Mouse (Mus musculus) right cerebral cortex, postnatal 36 days (tissue): ENCODE measurements around the gene 3110082I17Rik.
A peak's percentile ranks its signal among the peaks of the same experiment; 100 is the strongest.

Experiments
- DNase-seq, 2 experiments: peaks; one replicate each; pipeline ENCODE4 v3.0.0; 2022; ENCODE audit warnings: low spot score in 2 of 2, mixed read lengths in 1 of 2

The 3110082I17Rik gene

DNA sequence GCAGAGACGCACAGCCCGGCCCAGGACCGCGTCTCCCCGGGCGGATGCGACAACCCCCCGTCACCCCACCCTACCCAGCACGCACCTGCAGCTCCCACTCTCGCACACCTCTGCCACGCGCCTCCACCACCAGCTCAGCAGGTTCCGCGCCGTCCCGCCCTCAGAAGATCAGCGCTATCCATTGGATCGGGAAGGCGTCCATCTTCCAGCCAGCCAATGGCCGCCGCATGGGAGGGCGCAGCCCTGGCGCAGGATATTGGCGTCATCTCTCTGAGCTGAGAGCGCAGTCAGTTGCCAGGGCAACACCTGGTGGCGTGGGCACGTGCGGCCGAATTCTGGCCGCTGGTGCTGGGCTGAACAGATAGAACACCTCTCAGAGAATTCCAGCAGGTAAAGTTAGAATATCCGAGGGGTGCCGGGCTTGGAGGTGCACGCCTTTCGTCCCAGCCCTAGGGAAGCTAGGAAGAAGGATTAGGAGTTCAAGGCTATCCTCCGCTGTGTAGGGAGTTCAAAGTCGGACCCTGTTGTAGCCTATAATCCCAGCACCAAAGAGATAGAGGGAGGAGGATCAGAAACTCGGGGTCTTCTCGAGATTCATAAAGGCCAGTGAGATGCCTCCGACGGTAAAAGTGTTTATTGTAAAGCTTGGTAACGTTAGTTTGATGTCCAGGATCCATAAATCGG lies at the start of gene 3110082I17Rik:
Gene 3110082I17Rik, minus strand, starts transcription at position 144 of the 684 bp plus-strand sequence.
- peak; percentile 97 to 98 for DNase-seq

DNA sequence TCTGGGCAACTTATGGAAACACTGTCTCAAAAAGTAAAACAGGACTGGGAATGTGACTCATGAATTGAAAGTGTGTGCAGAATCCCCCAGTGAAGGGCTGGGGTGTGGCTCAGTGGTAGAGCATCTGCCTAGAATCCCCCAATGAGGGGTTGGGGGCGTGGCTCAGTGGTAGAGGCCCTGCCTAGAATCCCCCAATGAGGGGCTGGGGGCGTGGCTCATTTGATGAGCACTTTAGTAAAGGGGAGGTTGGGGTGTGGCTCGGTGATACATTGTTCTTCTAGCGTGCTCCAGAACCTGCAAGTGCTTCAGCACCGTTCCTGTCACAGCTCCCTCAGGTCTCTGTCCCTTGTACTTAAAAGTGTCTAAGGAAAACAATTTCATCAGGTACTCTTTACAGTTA lies 45.9 kb upstream of the 3110082I17Rik start:
- no peak for DNase-seq

DNA sequence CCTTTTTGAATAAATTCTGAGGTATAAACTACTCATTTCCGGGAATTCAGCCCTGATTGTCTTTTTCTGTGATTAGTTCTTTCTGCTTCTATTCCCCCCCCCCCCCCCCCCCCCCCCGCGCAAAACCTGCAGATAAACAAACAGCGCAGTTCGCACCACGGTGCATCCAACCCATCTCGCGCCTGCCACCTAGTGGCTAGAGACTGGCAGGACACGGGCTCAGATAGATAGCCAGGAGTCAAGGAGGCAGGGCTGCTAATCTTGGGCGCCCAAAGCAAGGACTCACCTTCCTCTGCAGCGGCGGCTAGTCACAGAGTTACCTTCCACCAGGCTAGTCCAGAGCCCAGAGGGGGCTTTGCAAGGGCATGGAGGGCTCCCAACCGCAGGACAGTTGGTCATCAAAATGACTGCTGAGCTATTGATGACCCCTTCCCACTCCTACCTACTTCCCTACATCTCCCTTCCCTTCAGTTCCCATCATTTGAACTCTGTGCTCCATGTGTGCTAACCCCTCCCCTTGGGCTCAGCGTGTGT lies 44.8 kb upstream of the 3110082I17Rik start:
- DNase-seq, result peak; percentile 49 to 59

DNA sequence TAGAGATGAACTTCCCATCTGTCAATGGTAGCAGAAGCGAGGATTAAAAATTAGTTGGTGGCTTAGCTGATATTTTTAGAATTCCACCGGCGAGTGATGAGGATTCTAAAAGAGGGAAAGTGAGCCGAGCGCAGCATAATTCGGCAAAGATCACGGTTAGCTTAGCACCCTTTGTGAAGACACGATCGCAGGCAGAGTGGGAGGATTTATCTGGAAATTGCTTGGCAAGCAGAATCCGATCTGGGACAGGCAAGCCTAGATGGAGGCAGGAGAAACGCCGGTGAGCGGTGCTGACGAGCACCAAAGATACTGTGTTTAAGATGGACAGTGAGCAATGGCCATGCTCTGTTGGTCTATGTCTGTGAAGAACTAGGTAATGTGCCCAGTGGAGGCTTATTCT lies 42.0 kb upstream of the 3110082I17Rik start:
- DNase-seq, result peak in 1 of 2 experiments; percentile 44

DNA sequence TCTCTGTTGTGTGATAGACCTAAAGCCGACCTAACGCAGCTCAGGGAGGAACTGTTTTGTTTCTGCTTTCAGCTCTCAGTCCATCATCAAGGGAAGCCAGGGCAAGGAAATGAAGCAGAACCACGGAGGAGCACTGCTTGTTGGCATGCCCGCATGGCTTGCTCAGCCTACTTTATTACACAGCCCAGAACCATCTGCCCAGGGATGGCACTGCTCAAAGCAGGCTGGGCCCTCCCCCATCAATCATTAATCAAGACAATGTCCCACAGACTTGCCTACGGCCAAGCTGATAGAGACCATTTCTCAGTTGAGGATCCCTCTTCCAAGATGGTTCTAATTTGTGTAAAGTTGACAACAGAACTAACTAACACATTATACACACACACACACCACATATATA lies 38.5 kb upstream of the 3110082I17Rik start:
- no peak for DNase-seq

DNA sequence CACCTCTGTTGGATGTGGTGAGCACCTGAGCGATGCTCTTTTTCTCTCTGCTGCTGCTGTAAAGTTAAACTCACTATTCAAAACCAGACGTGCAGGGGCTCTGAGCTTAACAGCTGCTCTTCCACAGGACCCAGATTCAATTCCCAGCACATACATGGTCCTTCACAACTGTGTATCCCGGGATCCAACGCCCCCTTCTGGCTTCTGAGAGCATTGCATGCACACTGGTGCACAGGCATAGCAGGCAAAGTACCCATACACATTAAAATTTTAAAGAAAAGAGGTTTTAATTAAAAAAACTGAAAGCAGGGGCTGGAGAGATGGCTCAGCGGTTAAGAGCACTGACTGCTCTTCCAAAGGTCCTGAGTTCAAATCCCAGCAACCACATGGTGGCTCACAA lies 36.6 kb upstream of the 3110082I17Rik start:
- no peak for DNase-seq

DNA sequence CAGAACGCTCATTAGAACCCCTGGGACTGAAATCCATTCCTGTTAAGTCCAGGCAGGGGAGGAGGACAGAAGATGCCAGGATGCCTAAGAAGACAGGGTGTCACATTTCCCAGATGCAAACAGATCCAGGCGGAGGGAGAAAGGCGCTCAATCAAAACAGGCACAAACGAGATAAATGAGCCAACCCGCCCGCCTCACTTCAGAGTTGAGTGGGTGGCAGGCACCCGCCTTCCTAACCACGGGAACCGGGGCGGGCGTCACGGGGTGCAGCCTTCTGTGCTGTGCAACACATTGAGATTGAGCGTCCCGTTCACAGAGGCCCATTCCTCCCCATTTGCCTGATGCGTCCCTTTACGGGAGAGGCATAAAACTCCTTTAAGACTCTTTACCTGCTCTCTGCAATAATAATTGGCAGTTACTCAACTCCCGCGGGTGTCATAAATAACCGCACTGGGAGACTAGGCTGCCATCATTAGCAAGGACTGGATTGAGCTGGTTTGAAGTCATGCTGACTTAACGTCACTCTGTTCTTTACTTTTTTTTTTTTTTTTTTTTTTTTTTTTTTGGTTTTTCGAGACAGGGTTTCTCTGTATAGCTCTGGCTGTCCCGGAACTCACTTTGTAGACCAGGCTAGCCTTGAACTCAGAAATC lies 34.8 kb upstream of the 3110082I17Rik start:
- peak; percentile 17 to 29 for DNase-seq

DNA sequence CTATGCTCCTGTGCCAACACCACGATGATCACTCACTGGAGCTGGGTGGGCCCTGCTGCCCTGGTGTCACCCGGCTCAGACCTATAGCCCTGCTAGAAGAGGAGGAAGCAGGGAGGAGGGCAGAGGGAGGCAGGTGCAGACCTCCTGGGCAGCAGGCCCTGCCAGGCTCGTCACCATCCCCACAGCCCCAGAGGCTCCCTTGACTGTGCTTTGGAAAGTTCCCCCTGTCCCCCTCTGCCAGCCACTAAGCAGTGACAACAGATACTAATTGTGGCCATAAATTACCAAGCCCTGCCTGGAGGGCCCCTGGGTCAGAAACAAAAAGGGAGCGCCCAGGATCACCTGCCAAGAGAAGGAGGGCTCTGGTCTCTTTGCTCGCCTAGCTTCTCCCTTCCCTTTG lies 33.4 kb upstream of the 3110082I17Rik start:
- no peak for DNase-seq

DNA sequence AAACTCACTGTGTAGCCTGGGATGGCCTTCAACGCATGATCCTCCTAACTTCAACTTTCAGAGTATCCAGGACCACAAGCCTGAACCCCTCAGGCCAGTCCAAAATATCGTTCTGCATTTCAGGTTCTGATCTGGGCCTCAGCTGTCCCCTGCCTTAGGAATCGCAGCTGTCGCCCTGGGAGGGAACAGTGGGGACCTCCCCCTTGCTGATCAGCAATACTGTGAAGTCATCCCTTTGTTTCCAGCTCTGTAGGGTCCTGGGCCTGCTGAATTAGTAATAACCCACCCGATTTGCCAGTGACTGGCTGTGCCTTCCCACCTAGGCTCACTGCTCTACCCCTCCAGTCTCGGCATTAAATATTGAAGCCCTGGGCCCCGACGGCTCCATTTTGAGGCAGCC lies 31.0 kb upstream of the 3110082I17Rik start:
- no peak for DNase-seq

DNA sequence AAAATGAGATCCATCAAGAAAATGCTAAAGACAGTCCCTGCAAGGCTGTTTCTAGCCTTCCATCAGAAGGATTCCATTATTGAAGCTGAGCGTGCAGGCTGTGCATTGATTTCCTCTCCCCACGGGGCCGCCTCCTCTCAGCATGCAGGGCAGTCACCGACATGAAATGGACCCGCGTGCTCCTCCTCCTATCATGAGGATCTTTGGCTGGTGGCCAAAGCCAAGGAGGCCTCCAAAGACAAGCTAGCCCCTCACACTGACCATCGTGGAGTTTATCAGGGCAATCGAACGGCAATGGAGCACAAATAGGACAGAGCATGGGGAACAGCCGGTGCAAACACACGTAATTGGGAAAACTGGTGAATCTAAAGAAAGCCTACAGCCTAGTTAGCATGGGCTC lies 29.8 kb upstream of the 3110082I17Rik start:
- no peak for DNase-seq

DNA sequence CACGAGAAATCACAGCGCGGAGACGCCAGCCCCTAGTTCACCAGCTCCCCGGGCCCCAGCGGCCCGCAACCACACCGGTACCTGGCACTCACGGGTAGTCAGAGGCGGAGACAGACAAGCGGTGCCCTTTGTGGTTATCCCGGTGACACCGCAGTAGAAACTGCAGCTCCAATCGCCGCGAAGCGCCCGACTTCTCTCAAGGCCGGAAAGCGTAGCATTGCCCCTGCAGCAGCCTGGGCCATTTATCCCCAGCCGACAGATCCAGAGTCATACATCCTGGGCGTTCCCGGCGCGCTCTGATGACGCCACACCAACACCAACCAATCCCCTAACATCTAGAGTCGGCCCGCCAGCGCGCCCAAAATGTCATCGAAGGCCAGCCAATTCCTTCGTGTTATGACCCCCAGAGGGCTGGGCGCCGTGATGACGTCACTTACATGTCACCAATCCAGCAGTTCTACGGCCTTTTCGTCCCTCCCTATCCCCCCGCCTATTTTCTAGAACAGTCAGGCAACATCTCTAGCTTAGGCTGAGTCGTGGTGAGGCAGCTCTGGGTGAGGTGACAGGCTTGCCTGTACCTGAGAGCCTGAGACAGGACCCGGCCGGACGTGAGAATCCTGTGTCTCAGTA lies 24.0 kb upstream of the 3110082I17Rik start, which contains the start of gene Zfand2a:
Gene Zfand2a, minus strand, starts transcription at position 365 of the 630 bp plus-strand sequence.
- peak; percentile 100 for DNase-seq

DNA sequence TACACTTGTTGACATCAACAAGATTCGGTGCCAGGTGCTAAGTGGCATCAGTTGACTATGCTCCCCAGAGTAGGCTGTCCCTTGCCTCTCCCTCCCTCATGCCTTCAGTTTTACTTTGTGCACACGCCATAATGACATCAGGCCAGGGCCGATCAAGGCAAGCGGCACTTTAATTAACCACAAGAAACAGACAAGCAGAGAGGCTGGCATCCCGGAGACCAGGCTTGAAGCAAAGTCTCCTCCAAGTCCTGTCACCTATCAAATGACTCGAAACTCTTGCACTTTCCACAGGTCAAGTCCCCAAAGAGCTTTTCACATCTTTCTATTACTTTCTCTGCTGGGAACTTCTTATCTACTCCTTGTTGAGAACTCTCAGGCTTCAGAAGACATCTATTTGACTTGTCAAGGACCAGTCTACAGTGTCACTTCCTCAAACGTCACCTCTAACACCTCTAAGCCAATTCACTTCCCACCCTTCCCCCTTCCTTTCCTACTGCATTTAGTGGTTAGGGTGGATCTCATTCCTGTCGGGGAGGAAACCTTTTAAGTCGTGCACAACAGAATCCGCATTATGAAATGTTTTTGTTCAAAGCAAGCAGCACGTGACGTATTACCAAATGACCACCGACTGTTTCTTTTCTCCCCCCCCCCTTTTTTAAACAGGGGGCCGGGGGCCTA lies 23.0 kb upstream of the 3110082I17Rik start:
- DNase-seq, result no peak

DNA sequence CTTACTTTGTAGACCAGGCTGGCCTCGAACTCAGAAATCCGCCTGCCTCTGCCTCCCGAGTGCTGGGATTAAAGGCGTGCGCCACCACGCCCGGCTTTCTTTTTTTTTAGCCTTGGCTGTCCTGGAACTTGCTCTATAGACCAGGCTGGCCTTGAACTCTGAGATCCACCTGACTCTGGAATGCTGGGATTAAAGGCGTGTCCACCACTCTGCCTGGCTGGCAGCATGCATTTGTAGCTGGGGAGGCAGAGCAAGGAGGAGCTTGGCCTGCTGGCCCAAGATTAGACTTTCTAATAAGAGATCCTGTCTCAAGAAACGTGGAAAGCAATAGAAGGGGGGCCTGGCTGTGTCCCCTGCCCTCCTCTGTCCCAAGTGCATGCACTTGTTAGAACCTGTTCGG lies 20.1 kb upstream of the 3110082I17Rik start:
- no peak for DNase-seq

DNA sequence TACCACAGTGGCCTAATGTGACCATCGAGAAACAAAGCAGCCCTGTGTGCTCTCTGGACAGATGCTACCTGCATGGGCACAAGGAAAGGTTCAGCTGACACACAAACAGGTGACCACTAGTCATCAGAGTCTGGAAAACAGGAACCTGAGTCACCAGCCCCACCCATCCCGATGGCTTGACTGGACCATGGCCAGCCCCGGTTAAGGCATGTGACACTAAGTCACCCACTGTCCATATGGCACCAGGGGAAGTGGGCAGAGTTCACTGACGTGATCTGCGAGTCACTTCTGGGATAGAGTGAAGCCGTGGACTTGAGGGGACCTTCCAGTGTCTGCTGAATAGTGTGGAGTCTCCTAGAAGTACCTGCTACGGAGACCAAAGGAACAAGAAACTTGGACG lies 18.8 kb upstream of the 3110082I17Rik start:
- DNase-seq, result no peak

DNA sequence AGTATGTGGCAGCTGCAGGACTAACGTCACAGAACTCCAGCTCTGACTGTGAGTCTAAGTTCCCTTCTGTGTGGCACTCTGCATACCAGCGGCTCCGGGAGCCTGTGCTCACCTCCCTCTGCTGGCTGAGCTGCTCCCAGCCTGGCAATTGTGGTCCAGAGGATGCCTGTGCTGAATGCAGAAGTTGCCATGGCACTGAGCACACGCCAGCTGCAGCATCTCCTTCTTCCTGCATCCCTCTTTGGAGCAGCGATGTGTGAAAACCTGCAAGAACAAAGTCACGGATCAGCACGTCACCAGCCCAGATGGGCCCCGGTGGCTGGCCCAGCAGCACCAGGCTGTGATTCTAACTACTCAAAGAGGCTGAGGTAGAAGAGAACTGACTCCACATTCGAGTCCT lies 14.4 kb upstream of the 3110082I17Rik start:
- peak; percentile 45 to 51 for DNase-seq

DNA sequence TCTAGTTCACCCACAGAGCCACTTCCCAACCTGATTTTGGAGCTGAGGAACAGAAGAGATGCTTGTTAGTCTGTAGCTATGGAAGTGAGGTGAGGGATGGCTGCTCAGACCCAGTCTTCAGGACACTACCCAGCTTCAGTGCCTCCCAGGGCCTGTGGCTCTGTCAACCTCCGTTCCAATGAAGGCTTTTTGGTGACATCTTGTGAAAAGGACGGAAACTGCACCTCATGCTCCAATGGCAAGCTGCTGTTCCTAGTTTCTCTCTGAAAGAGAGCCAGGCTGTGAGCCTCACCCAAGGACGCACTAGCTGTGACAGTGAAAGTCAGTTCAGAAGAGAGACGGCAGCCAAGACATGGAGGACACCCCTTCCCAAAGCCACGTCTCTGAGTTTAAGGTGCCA lies 7.7 kb upstream of the 3110082I17Rik start:
- DNase-seq, result no peak

DNA sequence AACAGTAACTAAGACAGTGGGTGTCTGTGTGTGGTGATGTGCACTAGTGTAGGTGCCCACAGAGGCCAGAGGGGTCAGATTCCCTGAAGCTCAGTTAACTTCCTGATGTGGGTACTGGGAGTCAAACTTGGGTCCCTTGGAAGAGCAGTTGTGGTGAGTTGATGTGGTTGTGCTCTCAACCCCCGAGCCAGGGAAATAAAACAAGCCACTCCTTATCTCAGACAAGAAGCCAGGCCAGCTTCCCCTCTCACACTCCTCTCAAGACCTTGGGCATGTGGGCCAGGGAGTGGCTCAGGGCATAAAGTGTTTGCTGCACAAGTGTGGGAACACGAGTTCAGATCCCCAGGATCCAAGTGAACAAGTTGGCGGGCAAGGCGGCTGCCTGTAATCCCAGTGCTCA lies 6.5 kb upstream of the 3110082I17Rik start:
- DNase-seq, result no peak

DNA sequence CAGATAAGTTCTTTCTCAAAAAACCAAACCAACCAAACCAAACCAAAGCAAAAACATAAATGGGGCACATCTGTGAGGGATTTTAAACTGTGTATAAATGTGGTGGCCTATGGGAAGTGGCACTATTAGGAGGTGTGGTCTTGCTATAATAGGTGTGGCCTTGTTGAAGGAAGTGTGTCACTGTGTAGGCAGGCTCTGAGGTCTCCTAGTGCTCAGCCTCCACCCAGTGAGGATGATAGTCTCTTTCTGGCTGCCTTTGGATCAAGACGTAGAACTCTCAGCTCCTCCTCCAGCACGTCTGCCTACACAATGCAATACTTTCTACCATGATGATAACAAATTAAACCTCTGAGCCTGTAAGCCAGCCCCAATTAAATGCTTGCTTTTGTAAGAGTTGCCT lies 6.0 kb upstream of the 3110082I17Rik start:
- DNase-seq, result no peak

DNA sequence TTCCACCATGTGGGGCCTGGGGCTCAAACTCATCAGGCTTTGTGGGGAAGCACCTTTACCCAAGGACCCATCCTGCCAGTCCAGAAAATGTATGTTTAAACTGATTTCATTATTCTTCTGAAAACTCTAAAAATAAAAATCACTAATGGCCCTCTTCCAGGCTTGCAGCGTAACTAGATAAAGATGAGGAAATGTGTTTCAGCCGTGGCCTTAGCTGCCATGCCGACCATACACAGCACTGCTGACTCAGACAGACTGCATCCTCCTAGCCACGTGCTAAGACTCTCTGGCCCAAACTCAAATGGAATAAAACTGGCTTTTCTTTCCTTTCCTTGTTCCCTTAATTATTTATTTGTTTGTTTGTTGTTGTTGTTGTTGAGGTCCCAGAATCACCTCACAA lies 4.5 kb upstream of the 3110082I17Rik start:
- DNase-seq, result no peak

DNA sequence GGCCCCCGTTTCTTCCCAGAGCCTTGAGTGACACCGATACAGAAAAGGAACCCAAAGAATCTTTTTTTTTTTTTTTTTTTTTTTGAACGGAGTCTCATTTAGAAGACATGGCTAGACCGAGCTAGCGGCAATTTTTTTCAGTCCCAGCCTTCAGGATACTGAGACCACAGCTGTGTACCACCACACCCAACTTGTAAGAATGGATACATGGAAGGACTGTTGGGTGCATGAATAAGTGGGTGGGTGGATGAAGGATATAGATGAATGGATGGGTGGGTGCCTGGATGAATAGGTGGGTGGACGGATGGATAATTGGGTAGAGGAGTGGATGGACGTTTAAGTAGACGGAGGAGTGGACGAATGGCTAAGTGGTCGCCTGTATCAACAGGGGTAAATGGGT lies 389 bp downstream of the 3110082I17Rik start:
- DNase-seq, result no peak

DNA sequence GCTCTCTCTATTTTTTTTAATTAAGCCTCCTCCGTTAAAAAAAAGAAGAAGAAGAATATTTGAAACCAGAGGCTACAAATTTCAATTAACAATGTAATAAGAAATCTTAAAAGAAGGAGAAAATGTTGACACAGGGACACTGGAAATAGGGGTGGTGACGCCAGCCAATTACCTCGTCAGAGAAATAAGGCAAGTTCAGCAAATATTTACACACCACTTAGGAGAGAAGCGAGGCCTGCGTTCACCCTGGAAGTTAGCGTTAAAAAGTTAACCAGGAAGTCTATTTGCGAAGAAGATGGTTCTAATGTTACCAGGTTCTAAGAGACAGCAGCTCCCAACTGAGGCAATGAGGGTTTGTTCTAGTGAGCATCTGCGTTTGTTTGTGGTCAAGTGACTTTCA lies 3.1 kb downstream of the 3110082I17Rik start:
- DNase-seq, result no peak

DNA sequence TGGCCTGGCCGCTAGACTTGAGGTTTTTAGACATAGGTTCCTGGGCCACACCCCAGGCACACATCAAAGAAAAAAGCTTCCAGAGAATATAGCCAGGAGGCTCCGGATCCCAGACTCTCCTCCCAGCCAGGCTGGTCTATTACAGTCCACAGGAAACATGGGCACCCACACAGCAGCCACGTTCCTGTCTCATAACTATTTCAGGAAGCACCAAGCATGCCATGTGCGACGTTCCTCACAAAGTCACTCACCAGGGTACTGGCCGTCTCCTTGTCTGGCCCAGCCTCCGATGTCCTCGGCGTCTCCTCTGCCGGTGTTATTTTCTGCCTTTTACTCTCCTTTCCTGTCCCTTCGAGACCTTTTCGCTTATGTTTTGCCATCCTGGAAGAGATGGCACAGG lies 5.2 kb downstream of the 3110082I17Rik start:
- peak; percentile 63 to 64 for DNase-seq
